Mouse (Mus musculus) erythroblast, adult 5-6 weeks (primary cell): ENCODE data around the gene Gm20503. TPM values are rescaled to one million over a fixed set of nuclear protein-coding genes. Genes with fewer than 3 reads are reported as not detected.
A peak's percentile ranks its signal among the peaks of the same experiment; 100 is the strongest.

Source experiments
- ATAC-seq: replicated peaks from 2 replicates; pipeline ENCODE4 v1.8.0; 2016; ENCODE audit warnings: moderate number of reproducible peaks, mild to moderate bottlenecking, moderate TSS enrichment, inconsistent platforms; ENCODE audit not compliant: poor library complexity, low FRiP score, severe bottlenecking
- total RNA-seq, 2 experiments: library from RNA; stranded (forward) in 1 of 2; stranded (reverse) in 1 of 2; fragments of 150-400 nt in 1 of 2; fragments of 200-764, 138-1000 nt in 1 of 2; gene quantifications; 2 replicates each; pipeline versions ENCODE4 v1.2.3 to v1.2.4; 2015 to 2017; ENCODE audit warnings: low replicate concordance in 2 of 2

Gm20503 gene
- total RNA-seq (2015; ENCODE audit: low replicate concordance) (not detected in 2 replicates), total RNA-seq (2017; ENCODE audit: low replicate concordance) (not detected in 2 replicates)

- peak; percentile 97 for ATAC-seq
Measured at GRCm38 (mm10) chr4:59002948-59003805, at the start of gene Gm20503. Gm20503 (plus strand) TSS chr4:59003210.

GRCm38 (mm10) chr4:58961719-58962118 lies 41.3 kb upstream of the Gm20503 start:
- no peak for ATAC-seq

GRCm38 (mm10) chr4:58963271-58963670 lies 39.7 kb upstream of the Gm20503 start:
- ATAC-seq, result no peak

DNA sequence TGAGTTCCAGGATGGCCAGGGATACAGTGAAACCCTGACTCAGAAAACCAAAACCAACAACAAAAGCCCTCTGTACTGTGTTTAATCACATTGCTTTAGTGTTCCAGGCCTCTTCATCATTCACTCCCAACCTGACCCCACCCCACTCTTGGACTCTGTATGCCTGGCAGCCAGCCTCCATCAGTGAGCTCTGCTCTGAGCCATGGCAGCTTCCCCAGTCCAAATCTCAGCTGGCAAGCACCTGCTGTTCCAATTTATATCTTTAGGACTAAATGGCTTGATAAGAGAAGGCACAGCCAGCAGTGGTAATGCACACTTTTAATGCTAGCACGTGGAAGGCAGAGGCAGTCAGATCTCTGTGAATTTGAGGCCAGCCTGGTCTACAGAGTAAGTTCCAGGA lies 37.9 kb upstream of the Gm20503 start:
- no peak for ATAC-seq

- ATAC-seq, result peak; percentile 88
Measured at GRCm38 (mm10) chr4:58970678-58971077, 32.3 kb upstream of the Gm20503 start.

- no peak for ATAC-seq
Measured at GRCm38 (mm10) chr4:58975711-58976110, 27.3 kb upstream of the Gm20503 start.

- no peak for ATAC-seq
Measured at GRCm38 (mm10) chr4:58981421-58981820, 21.6 kb upstream of the Gm20503 start.

DNA sequence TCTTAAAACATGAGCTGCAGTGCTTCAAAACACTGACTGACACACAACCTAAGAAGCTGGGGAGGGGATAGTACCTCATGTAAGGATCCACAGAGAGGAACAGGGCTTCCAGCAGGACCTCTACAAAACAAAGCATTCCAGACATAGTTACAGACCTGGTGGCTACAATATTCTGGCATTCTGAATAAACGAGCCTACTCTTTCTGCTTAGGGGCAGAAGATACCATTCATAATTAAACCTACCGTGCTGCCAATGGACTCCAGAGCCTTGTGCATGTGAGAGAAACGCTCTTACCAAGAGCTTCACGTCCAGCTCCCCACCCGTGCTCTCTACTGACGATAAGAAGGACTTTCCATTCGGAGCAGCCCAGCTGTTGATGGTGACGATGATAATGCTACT lies 20.2 kb upstream of the Gm20503 start:
- ATAC-seq, result no peak

DNA sequence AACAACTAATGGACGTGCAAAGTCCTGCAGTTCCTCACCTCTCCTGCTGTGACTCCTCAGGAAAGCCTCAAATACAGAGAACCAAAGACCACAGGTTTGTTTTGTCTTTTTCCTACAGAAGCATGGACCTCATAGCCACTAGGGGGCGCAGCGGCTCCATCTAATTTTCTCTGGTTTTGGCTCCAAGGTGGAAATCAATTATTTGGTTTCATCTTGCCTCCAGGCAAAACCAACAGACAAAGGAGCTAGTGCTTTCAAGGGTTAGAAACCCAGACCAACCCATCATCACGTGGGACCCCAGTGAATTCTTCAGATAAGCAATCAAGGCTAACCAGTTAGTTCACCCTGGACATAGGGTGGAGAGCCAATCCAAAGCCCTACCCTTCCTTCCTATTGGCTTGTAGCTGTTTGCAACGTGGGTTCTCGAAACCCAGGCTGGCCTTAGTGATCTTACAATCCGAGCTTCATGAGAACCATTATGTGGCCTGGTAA lies 17.8 kb upstream of the Gm20503 start:
- ATAC-seq, result peak; percentile 60

- ATAC-seq, result peak; percentile 69
Measured at GRCm38 (mm10) chr4:58986540-58987190, 16.3 kb upstream of the Gm20503 start, which contains the start of gene Ptgr1. Ptgr1 (minus strand) TSS chr4:58987119.

- ATAC-seq, result no peak
Measured at GRCm38 (mm10) chr4:58989303-58989898, 13.6 kb upstream of the Gm20503 start.

- ATAC-seq, result no peak
Measured at GRCm38 (mm10) chr4:58990609-58991434, 12.2 kb upstream of the Gm20503 start.

DNA sequence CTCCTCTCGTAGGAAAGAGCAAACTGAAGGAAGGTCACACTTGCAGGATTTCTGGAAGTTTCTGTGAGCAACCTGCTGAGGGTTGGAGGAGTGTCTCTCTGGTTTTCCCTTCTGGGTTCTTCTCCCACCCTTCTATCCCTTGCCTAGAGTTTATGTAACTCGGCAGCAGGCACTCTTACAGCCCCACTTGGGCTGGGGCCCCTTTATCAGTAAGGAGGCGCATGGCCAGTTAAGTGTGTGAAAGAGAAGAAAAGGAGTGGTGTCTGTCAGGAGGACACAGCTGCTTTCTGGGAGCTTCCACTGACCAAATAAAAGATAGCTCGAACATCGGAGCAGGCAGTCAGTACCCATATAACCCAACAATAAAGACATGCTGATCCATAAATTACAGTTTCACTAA lies 10.8 kb upstream of the Gm20503 start:
- no peak for ATAC-seq

DNA sequence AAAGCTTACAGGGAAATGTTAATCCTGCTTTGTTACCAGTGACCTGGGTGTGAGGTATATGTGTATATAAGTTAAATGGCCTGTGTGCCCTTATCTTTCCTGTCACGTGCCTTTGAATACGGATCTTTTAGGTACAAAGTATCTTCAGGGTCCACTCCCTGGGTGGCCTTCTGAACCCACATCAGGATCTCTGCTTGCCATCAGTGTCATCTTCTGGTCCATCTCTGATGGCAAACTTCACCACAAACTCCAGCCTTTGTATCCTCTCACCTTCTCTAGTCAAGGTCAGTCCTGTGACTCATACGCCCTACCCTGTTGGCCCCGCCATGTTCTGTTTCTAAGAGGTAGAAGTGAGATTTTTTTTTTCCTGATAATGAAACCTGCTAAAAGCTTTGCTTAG lies 8.2 kb upstream of the Gm20503 start, which contains the start of gene Dnajc25:
TSS of gene Dnajc25 (plus strand) at position 301 of the 400 bp plus-strand sequence.
- no peak for ATAC-seq

GRCm38 (mm10) chr4:58995251-58995693 lies 7.7 kb upstream of the Gm20503 start:
- ATAC-seq, result no peak

GRCm38 (mm10) chr4:58997081-58997480 lies 5.9 kb upstream of the Gm20503 start:
- ATAC-seq, result no peak

DNA sequence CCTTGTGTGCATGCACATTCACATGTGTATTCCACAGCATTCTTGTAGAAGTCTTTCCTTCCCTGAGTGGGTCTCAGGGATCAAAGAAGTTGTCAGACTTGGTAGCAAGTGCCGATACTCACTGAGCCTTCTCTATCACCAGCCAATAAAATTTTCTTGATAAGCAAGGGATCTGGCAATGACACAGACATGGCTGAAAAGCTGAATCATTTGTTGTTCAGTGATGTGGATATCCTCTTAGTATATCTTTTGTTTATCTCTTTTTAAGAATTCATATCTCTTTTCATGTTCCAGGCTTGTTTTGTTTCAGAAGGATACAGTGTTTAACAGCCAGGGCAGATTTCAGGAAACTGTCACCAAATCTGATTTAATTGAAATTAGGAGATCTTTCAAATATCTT lies 4.3 kb upstream of the Gm20503 start:
- no peak for ATAC-seq

DNA sequence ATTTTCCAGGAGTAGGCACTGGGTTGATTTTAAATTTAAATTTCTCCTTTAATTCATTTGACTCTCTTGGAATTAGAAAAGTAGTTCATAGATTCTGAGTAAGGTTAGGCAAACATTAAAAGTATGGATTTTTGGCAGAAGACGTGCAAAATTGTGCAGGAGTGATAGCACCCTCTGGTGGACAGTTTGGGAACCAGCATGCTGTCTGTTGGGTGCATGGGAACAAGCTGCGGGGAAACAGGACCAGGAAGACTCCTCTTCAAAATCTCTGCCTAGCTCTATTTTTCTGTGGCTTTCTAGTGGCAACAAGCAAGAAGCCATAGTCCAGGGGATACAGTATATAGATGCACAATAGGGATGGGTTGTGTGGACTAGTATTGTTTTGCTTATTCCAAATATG lies 3.3 kb upstream of the Gm20503 start:
- 0 out of 2 replicates have a peak, but pooled peaks have one; percentile 48 for ATAC-seq

DNA sequence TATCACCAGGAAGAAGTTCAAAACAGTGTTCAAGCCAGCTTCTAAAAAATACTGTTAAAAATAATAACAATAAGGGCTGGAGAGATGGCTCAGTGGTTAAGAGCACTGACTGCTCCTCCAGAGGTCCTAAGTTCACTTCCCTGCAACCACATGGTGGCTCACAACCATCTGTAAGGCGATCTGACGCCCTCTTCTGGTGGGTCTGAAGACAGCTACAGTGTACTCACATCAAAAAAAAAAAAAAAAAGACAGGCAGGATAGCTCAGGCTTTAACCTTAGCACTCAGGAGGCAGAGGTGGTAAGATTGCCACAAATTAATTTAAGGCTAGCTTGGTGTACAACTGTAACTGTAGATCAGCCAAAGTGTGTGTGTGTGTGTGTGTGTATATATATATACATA lies 2.4 kb upstream of the Gm20503 start:
- no peak for ATAC-seq
